Mouse (Mus musculus) cerebellum, postnatal 10 days (tissue): ENCODE data around the gene Rsad1.

Experiments used
- DNase-seq, 2 experiments: peaks; one replicate each; pipeline ENCODE4 v3.0.0; 2021; ENCODE audit warnings: mixed read lengths in 2 of 2

The Rsad1 gene

DNA sequence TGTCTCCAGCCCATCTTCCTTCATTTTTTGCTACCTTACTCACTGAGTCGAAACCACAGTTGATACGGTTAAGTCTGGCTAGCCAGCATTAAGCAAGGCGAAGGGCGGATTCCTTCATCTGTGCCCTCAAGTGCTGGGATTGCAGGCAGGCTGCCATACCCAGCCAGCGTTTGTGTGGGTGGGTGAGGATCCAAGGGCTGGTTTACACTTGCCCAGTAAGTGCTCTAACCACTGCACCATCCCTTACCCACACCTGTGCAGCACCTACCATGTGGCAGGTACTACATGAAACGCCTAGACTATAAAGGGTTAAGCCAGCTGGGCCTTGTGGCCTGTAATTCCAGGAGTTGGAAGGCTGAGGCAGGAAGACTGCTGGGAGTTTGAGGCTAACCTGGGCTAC lies 1.8 kb downstream of the Rsad1 start:
- no peak for DNase-seq

DNA sequence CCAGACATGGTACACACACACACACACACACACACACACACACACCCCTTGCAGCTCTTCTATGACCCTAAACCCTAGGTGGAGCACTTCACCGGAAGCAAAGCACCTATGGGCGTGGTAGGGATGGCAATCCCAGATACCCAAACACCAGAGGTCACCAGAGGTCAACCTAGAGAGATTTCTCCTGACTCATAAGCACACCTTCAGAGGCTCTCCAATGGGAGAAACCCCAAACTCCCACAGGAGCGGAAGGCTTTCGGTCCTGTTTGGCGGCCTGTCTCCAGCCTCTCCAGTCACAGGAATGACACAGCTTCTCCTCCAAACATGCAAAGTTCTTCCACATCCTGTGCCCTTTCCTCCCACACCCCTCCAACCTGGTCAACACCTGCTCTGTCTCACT lies 2.7 kb downstream of the Rsad1 start:
- no peak for DNase-seq

DNA sequence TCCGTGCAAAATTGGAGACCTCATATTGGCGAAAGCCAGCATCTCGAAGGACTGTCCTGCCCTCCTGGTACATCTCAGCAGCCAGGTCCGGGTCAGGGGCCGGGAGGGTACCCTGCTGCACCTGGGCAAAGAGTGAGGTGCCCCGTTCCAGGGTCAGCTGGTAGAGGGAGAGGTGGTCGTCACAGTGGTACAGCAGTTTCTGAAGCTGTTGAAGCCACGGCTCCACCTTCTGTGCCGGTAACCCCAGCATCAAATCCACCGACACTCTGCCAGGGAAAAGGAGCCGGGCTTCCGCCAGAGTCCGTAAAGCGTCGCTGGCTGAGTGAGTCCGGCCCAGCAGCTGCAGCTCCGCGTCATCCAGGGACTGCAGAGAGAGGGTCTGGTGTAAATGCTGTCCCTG lies 4.6 kb downstream of the Rsad1 start:
- DNase-seq = peak; percentile 35 to 51

DNA sequence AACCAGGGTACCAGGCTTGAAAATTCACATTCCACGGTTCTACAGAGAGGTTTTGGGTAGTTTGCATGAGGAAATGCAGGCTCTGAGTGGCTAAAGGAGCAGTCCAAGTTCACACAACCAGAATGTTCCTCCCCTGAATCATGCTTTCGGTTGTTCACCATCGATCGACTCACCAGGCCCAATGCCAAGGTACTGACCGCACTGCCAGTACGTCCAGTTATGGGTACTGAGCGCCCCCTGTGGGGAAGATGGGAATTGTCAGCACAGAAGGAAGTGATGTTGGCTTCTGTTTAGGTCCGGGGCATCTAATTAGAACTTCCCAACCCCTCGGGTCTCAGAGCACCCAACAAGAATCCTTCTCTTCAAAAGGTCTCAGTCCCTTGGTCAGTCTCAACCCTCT lies 5.1 kb downstream of the Rsad1 start:
- peak; percentile 99 to 100 for DNase-seq

DNA sequence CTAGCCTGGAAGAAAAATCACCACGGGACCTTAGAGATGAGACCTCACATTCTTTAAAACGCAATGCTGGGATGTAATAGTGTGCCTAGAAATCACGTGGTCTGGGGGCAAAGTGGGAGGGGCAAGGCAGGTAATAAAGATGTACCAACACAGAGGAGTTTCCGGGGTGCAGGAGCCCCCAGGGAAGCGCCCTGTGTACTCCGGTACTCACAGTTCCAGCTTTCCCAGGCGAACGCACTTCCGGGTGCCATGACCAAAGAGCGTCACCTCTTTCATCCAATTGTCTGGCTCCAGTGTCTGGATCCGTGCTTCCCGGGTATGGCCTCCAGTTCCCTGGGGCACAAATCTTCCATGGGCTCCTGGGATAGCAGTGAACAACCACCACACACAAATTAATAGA lies 5.7 kb downstream of the Rsad1 start:
- DNase-seq = no peak

DNA sequence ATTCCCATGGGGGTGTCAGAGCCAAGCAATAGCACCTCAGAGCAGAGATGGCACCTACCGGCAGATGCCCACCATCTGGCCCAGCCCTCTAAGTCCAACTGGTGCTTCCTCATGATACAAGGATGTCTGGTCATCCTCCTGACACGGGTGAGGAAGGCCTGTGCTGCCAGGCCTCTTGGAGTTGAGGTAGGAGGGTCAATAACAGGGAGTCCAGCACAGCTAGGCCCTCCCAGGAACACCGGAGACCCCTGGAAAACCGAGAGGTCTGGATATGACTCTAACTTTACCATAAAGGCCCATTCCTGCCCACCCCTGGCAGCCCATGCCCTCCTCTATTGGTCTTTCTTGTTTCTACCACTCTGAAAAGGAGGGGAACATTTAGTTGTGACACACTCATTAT lies 6.7 kb downstream of the Rsad1 start:
- no peak for DNase-seq

DNA sequence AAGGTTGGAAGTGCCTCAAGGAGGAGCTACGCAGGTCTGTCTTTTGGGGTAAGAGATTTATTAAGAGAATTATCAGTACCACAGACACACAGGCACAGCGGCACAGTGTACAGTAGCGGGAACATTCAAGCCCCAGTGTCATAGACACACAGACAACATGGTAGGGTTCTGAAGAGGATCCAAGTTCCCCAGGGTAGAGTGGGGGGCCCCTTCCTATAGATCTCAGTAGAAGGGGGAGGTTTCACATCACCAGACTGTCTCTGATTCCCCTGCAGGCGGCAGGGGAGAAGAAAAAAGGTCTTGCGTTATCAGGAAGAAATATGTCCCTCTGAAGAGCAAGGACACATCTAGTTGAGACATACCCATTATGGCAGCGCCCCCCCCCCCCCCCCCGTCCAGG lies 9.3 kb downstream of the Rsad1 start:
- no peak for DNase-seq

DNA sequence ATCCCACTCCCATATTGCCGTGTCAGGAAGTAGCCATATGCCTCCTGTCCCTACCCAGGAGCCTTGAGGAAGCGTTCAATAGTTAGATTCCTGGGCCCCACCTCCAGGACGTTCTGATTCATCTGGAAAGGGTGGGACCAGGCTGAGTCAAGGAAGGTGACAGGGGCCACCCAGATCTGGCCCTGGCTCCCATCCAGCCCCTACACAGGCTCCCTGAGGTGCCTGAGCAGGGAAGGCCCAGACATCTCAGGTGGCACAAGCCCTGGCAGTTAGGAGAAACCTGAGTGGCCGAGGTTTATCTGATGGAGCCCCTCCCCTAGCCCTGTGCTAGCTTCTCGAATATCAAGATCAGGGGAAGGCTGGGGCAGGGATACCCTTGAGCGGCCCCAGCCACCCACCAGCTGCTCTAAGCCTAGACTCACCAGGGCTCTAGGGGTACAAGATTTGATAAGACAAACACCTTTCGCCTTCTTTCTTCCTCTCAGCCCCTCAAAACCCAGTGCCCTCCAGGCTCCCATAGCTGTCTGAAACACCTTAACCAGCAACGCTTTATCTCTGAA lies 10.2 kb downstream of the Rsad1 start:
- no peak for DNase-seq

DNA sequence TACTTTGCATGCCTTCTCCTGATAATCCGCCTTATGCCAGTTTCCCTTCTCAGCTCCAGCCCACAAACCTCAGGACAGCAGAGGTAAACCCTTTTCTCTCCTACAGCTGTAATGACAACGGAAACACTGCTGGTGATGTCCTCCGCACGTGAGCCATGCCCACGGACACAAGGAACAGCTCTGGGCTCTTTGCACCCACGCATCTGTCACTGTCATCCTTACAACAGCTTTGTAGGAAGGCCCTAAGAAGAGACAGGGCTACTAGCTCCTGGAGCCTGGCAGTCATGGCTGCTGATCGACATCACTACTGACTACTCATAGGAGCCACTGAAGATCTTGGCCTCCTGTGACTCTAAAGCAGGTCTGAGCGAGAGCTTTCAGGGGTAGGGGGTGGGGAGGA lies 15.9 kb downstream of the Rsad1 start:
- DNase-seq = no peak

DNA sequence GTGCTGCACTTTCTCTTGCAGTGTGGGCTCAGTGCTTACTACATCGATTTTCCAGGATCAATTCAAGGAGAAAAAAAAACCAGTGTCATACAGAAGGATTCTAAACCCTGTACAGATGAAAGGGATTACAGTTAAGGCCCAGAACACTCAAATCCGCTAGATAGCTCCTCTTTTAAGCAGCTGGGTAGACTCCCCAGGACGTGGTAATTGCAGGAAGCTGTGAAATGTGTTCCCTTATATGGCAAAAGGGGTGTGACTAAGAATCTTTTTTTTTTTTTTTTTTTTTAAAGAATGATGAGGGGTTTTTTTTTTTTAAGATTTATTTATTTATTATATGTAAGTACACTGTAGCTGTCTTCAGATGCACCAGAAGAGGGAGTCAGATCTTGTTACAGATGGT lies 20.2 kb downstream of the Rsad1 start:
- DNase-seq = no peak

DNA sequence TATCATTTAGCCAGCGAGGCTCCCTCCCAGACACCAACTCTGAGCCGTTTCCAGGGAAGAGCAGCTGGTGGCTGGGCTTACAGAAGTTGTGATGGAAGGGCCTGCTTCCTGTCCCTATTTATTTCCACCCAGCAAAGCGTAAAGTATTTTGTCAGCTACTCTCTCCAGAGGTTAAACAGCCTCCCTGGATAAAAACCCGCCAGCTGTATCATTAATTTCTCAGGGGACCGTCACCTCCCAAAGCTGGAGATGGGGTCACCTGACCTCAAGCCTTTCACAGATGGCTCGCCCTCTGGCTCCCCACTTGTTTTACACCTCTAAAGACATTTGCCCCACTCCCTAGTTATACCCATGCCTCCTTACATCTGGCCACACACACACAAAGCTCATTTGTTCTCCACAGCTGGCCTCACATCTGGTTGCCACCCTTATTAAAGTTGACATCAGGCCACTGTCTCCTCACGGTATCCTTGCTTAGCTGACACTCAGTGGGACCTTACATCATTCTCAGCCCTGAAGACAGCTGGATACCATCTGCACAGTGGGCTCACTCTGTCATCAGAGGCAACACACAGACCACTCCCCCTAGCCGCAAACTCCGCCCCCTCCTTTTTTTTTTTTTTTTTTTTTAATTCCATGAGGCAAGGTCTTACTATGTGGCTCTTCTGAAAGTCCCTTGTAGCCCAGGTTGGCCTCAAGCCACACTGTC lies 22.7 kb downstream of the Rsad1 start:
- no peak for DNase-seq

DNA sequence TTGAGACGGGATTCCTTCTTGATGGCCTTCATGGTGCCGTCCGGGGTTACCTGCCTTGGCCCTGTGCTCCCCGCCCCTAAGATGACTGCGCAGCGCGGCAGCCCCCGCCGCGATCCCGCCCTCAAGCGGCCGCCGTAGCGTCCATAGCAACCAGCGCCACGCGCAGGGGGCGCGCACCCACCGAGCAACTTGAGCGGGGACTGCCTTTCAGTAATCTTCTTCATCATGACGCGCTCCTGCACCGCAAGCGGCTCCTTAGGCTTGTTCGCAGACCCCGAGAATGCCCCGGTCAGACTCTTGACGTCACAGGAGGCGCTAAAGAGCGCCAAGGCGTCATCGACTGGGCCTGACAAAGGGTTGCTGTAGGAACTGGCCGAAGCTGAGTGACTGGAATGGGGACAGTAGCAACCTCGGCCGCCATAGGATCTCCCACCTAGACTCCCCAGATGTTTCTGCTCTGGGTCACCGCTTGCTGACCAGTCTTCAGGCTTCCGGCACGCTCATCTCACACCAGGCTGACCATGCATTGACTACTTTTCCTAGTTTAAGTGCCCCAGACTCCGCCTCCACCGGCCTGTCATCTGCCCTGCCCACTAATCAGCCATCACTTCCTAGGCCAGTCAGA lies 27.7 kb downstream of the Rsad1 start, which contains the start of gene Mycbpap:
Gene Mycbpap (minus strand): TSS at position 524 of the 625 bp plus-strand sequence.
- DNase-seq = peak; percentile 73 to 75

DNA sequence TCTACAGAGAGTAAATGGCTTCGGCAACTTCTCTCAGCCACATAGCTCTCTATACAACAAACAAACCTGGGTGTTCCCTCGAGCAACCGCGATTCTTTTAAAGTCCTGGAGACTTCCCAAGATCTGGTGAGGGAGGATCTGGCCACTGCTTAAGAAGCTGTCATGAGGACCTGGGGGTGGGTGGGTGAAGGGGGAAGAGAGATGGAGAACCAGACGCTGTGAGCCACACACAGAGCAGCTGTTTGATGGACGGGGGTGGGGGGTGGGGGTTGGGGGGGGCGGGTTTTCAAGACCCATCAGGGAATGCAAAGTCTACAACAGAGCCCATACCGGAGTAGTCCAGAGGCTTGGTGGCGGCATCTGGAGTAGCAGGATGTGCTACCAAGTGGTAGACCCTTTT lies 35.6 kb downstream of the Rsad1 start:
- no peak for DNase-seq

DNA sequence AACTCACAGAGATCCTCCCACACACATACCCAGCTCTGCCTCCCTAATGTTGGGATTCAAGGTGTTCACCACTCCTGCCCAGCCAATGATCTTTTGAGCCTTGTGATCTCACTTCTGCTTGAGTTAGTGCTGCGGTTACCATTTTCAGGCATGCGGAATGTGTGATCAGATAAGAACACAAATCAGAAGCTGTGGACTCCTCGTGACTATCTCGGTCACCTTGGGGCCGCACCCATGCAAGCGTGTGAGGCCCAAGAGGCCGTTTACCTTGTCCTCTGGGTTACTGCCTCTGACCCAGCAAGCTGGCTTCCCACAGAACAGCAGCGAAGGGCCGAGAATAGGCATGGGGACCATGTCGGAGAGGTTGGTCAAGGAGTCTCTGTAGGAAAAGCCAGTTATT lies 40.1 kb downstream of the Rsad1 start:
- DNase-seq = no peak

DNA sequence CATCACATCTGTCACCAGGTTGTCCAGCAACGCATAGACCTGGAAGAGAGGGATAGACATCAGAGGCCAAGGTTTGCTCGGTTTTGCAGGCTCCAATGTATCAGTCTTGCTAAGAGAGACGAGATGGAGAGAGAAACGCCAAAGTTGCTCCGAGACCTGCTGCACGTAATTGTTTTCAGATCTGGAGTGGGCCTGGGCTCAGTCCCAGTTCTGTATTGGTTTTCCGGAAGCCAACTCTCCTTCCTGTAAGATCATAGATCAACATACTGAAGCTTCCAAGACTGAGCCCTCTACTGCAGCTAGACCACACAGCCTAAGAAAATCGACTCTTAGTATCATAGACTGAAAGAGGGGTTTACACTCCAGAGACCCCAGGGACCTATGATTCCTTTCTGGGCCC lies 47.6 kb downstream of the Rsad1 start:
- no peak for DNase-seq

DNA sequence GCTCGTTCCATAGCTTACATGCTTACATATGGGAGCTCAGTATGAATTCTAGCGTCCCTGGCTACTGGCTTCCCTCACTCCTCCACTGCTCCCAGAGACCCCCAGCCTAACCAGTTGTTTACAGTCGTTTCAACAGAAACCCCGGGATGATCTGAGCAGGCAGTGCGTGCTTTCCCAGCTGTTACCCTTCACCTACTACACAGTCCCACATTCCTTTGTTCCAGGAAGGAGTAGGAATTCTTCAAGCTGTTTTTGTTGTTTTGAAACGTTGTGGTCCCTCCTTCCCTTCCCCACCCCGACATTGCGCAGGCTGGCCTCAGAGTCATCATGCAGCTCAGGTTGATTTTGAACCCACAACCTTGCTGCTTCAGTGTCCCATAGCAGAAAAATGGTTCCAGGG lies 48.7 kb downstream of the Rsad1 start:
- no peak for DNase-seq

DNA sequence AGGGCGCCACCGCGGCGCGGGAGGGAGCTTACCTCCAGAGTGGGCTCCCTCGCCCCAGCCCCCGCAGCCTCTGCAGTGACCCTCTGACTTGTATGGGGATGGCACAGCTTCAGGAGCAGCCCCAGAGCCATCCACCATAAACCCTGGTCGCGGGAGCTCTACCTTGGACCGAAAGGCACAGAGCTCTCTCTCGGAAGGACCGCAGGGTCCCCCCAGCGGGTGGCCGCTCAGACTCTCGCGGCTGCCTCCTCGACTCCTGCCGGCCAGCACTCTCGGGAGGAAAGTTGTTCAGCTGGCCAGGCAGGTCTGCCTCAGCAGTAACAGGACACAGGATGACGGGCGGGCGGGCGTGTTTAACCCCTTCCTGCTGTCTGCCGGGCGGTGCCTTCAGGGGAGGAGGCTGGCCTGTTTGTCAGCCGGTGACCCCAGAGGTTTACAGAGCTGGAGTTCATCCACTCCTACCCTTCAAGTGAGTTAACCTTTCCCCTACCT lies 49.3 kb downstream of the Rsad1 start, which contains the start of gene Epn3:
Gene Epn3 (minus strand): TSS at position 314 of the 492 bp plus-strand sequence.
- peak; percentile 66 to 72 for DNase-seq

DNA sequence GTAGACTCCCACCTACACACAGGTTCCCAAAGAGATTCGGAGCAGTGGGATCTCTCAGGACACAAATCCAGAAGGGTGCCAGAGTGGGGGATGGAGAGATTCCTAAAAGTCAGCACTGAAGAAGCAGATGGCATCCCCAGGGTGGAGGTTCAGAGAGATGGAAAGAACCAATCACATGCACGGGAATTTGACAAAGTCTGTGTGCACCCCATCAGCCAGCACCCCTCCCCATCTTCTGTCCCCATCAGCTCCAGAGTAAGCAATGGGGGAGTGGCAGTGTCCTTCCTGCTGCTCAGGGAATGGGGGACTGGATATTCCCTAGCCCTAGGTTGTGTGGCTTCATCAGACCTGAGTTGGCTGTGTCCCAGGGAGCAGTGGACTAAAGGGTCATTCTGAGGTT lies 50.0 kb downstream of the Rsad1 start:
- peak; percentile 88 to 90 for DNase-seq

DNA sequence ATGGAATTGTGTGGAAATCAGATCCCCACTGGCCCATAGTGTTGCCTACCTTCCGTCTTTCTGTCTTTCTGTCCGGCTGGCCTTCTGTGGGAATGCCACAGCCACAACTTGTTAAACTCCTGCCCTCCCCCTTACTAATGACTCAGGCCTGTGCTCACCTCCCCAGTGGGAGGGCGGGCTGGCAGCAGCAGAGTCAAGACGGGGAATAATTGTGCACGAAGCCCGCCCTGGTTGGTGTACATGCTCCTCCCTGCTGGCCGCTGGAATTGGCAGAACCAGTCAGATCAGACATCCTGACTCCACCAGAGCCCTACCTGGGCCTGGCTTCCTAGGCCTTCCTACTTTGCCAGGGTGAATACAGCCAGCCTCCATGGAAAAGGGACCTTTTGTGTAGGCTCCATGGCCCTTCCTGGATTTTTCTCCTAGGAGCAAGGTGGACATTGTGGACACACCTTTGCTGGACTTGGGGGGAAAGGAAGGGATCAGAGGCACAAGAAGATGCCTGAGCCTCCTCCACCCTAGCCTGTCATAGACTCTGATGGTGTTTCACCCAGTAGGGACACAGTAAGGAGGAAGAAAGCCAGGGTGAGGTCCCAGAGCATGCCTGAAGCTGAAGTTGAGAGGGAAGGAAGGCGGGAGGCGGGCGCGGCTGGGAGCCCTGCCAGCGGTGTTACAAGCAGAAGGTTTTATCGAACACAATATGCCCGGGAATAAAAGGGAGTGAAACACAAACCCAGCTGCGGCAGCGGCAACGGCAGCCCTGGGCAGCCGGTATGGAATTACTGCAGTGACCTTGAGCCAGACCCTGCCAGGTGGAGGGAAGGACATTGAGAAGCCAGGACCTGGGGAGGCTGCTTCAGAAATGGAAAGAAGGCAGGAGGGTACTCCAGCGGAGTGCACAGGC lies 50.7 kb downstream of the Rsad1 start:
- peak; percentile 71 to 81 for DNase-seq

DNA sequence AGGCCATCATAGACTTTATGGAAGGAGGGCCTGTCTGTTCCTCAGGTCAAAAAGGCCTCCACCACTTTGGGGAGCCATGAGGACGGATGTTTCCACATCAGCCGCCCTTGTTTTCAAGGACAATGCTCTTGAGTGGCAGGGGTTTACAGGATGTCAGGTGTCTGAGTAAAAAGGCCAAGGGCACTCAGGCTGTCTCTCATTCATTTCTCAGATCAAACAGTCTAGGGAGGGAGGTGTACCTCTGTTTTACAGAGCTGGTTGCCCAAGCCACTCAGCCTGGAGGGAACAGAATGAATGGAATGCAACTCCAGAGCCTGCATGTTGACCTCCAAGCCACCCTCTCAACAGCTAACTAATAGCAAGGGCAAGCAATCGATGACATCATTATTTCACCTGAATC lies 53.6 kb downstream of the Rsad1 start:
- DNase-seq = no peak

DNA sequence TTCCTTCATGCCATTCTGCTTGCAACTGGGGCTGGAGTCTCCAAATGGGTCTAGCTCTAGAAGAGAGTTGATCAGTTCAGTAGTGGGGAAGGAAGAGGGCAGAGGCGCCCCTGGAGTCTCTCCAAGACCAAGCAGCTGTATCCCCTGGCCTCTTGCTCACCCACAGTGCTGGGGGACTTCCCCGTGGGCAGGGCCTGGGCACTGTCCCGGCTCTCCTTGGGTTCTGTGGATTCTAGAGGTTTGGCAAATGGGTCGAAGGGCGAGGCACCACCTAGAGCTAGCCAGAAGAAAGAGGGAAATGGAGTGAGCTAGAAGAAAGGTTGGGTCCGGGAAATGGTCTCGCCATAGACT lies 57.3 kb downstream of the Rsad1 start:
- DNase-seq = no peak

DNA sequence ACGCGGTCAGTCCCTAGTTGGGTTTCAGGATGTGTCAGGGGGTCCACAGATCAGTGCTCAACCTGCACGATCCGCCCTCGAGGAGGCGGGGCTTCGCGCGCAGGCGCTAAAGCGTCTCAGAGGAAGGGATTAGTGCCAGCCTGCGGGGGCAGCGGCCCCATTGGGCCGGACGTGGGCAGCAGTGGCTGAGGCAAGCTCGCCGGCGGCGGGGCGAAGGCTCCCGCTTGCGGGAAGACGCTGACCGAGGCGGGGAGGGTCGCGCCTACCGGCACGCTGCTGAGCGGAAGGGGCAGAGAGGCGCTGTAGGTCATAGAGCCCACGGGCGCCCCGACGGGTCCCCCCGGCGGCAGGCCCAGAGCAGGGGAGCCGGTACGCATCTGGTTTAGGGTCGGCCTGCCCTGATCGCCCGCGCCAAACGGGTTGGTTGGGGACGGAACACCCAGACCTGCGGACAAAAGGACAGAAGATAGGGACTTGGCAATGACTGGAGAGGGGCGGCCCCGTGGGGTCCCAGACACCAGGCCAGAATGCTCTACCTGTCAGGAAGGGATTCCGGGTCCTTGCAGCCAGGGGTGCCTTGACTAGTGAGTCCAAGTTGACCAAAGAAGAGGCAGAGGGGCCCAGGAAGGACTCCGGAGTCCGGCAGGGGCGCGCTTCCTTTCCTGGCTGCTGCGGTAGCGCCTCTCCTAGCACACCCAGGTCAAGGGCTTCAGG lies 57.9 kb downstream of the Rsad1 start:
- peak; percentile 83 to 85 for DNase-seq
